Mouse (Mus musculus): ENCODE data around the gene Mllt1. TPM values are rescaled to one million over a fixed set of nuclear protein-coding genes. Genes with fewer than 3 reads are reported as not detected.
A peak's percentile ranks its signal among the peaks of the same experiment; 100 is the strongest.

The Mllt1 gene
- polyA plus RNA-seq, 2 experiments from 2014 or later: 4.6 to 6.4 TPM

- no peak for ATAC-seq
Measured at GRCm38 (mm10) chr17:56876981-56877380, 58.2 kb downstream of the Mllt1 start.

- ATAC-seq: no peak
Measured at GRCm38 (mm10) chr17:56876465-56876864, 58.8 kb downstream of the Mllt1 start.

GRCm38 (mm10) chr17:56874936-56875651 is 60.1 kb downstream of the Mllt1 start, which contains the start of gene 1700061G19Rik:
1700061G19Rik (plus strand) TSS chr17:56875477.
- no peak for ATAC-seq

- ATAC-seq: no peak
Measured at GRCm38 (mm10) chr17:56874237-56874636, 61.0 kb downstream of the Mllt1 start, which contains the start of gene Acsbg2. Acsbg2 (minus strand) TSS chr17:56874447.

- no peak for ATAC-seq
Measured at GRCm38 (mm10) chr17:56872512-56872911, 62.7 kb downstream of the Mllt1 start.

GRCm38 (mm10) chr17:56871767-56872166 is 63.4 kb downstream of the Mllt1 start:
- no peak for ATAC-seq

- ATAC-seq: no peak
Measured at GRCm38 (mm10) chr17:56870287-56870953, 64.8 kb downstream of the Mllt1 start.

GRCm38 (mm10) chr17:56869481-56869977 is 65.7 kb downstream of the Mllt1 start:
- no peak for ATAC-seq

- no peak for ATAC-seq
Measured at GRCm38 (mm10) chr17:56866071-56866470, 69.1 kb downstream of the Mllt1 start.

- ATAC-seq: no peak
Measured at GRCm38 (mm10) chr17:56861197-56861596, 74.0 kb downstream of the Mllt1 start.

- ATAC-seq: no peak
Measured at GRCm38 (mm10) chr17:56858922-56859321, 76.3 kb downstream of the Mllt1 start.

GRCm38 (mm10) chr17:56858216-56858615 is 77.0 kb downstream of the Mllt1 start:
- ATAC-seq: peak; percentile 66

- ATAC-seq: no peak
Measured at GRCm38 (mm10) chr17:56855421-56855820, 79.8 kb downstream of the Mllt1 start.

- no peak for ATAC-seq
Measured at GRCm38 (mm10) chr17:56851167-56851566, 84.0 kb downstream of the Mllt1 start.

GRCm38 (mm10) chr17:56849710-56850109 is 85.5 kb downstream of the Mllt1 start:
- no peak for ATAC-seq

GRCm38 (mm10) chr17:56848785-56849184 is 86.4 kb downstream of the Mllt1 start:
- ATAC-seq: no peak

- ATAC-seq: peak; percentile 56
Measured at GRCm38 (mm10) chr17:56843678-56844077, 91.5 kb downstream of the Mllt1 start.

Other genes with a start within 250 kb of the Mllt1 start
- 100 to 1,000 TPM; 272 to 279 TPM for gene Ndufa11, start 217.6 kb downstream of the Mllt1 start, polyA plus RNA-seq (2017; shearing (Covaris generic))
- gene Vmac, start 217.4 kb downstream of the Mllt1 start, polyA plus RNA-seq (2017; shearing (Covaris generic)): 1 to 10 TPM; 6.0 TPM
- gene Nrtn, start 177.9 kb downstream of the Mllt1 start, polyA plus RNA-seq (2017; shearing (Covaris generic)): not detected
- 10 to 100 TPM; 24.3 to 32.7 TPM for gene Dus3l, start 170.7 kb downstream of the Mllt1 start, polyA plus RNA-seq (2017; shearing (Covaris generic))
- under 1 TPM; 0.33 to 0.74 TPM for gene Prr22, start 165.2 kb downstream of the Mllt1 start, polyA plus RNA-seq (2017; shearing (Covaris generic))
- gene Rfx2, start 104.4 kb downstream of the Mllt1 start, polyA plus RNA-seq (2017; shearing (Covaris generic)): 1 to 10 TPM; 1.4 to 1.9 TPM
- gene Acsbg2, start 61.0 kb downstream of the Mllt1 start, polyA plus RNA-seq (2017; shearing (Covaris generic)): under 1 TPM in 1 of 2 experiments, not detected in 1; 0.21 TPM
- gene 1700061G19Rik, start 59.9 kb downstream of the Mllt1 start, polyA plus RNA-seq (2017; shearing (Covaris generic)): under 1 TPM; 0.28 to 0.37 TPM
- not detected for gene Acer1, start 46.7 kb upstream of the Mllt1 start, polyA plus RNA-seq (2017; shearing (Covaris generic))
- 10 to 100 TPM; 79.3 to 85.4 TPM for gene Clpp, start 54.9 kb upstream of the Mllt1 start, polyA plus RNA-seq (2017; shearing (Covaris generic))
- 10 to 100 TPM; 22.6 to 26.9 TPM for gene Alkbh7, start 61.9 kb upstream of the Mllt1 start, polyA plus RNA-seq (2017; shearing (Covaris generic))
- gene Pspn, start 64.6 kb upstream of the Mllt1 start, polyA plus RNA-seq (2017; shearing (Covaris generic)): not detected
- gene Gtf2f1, start 75.9 kb upstream of the Mllt1 start, polyA plus RNA-seq (2017; shearing (Covaris generic)): 10 to 100 TPM; 63.3 to 89.3 TPM
- under 1 TPM in 1 of 2 experiments, not detected in 1; 0.57 TPM for gene Gm17949, start 76.1 kb upstream of the Mllt1 start, polyA plus RNA-seq (2017; shearing (Covaris generic))
- 10 to 100 TPM; 19.6 to 30.9 TPM for gene Khsrp, start 96.1 kb upstream of the Mllt1 start, polyA plus RNA-seq (2017; shearing (Covaris generic))
- gene Slc25a41, start 106.2 kb upstream of the Mllt1 start, polyA plus RNA-seq (2017; shearing (Covaris generic)): not detected
- gene Crb3, start 123.7 kb upstream of the Mllt1 start, polyA plus RNA-seq (2017; shearing (Covaris generic)): under 1 TPM; 0.46 to 0.73 TPM
- 1 to 10 TPM; 1.5 to 3.2 TPM for gene Slc25a23, start 124.4 kb upstream of the Mllt1 start, polyA plus RNA-seq (2017; shearing (Covaris generic))
- 100 to 1,000 TPM; 205 to 208 TPM for gene Dennd1c, start 143.1 kb upstream of the Mllt1 start, polyA plus RNA-seq (2017; shearing (Covaris generic))
- gene Tubb4a, start 152.4 kb upstream of the Mllt1 start, polyA plus RNA-seq (2017; shearing (Covaris generic)): 1 to 10 TPM; 3.5 to 4.2 TPM
- 1 to 10 TPM; 9.0 to 9.9 TPM for gene Tnfsf9, start 169.9 kb upstream of the Mllt1 start, polyA plus RNA-seq (2017; shearing (Covaris generic))
- gene Cd70, start 214.4 kb upstream of the Mllt1 start, polyA plus RNA-seq (2017; shearing (Covaris generic)): 1 to 10 TPM; 1.1 to 2.1 TPM